13 mouse cellular contexts compared by ENCODE assay signal in the genomic region with DNA sequence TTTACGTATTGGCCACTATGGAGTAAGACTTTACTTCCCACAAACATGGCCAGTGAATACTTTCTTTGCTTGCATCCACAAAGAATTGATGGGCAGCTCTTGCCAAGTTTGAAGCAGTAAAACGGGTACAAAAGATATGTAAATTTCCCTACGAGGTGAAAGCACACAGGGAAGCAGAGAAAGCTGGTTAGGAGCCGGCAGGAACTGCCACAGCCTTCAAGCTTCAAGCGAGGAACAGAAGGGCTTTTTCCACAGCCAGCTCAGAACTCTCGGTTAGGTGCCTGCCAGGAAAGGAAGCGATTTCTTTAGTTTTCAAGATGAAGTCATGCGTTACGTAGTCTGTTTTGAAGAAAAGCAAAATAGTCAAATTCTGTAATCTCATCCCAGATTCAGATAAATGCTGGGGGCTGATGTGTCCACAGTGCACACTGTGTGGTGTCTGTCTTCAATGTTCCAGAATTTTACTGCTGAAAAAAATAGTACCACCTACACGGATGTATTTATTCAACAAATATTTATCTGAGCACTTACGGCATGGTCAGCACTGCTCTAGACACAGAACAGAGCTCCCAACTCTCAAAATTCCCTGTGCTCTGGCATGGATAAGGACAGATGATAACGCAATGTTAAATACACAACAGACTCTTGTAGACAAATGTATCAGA. TPM values are rescaled to one million over a fixed set of nuclear protein-coding genes. Genes with fewer than 3 reads are reported as not detected.
DNase-seq lines count a peak whose midpoint lies in the region; ATAC-seq and TF ChIP-seq lines count a peak whose summit lies in the region.
"Had no signal": no experiment of that assay in that cellular context is flagged by ENCODE, and none has a peak within 500 bp of the region (broad histone marks: within the 10 kb centered on the region; RNA-seq: fewer than 3 reads in every experiment).

No protein-coding gene starts in this region.

- TF ChIP-seq CTCF in kidney, adult 2 months (conservative IDR thresholded peaks at IDR 0.05; ENCODE audit: insufficient read depth, insufficient read length, low read depth, low read length), result no peak

- no peaks in the 10 kb centered on the region for H3K9me3 ChIP-seq in heart, embryonic 11.5 days (replicated peaks; ENCODE audit: control insufficient read depth, low read length)
- no peaks in the 10 kb centered on the region for H3K9me3 ChIP-seq in midbrain, embryonic 13.5 days
- H3K9me3 ChIP-seq: embryonic facial prominence, embryonic 12.5 days; lung, embryonic 15.5 days had no signal

- 0 out of 2 replicates have a peak, but pooled peaks have one; percentile 6 for ATAC-seq in heart, embryonic 11.5 days (replicated peaks; ENCODE audit: insufficient number of reproducible peaks, low FRiP score, low TSS enrichment)
- no peak for ATAC-seq in midbrain, embryonic 13.5 days

- no peak overlapping the region for H3K27ac ChIP-seq in kidney, adult 2 months (ENCODE audit: insufficient read depth, low read depth, low read length)
- H3K27ac ChIP-seq in heart, embryonic 11.5 days (ENCODE audit: low read depth, low read length), result peak overlapping the region; percentile 41; the same call in 1 of the 2 replicates
- H3K27ac ChIP-seq in midbrain, embryonic 13.5 days, result peak overlapping the region; percentile 19; the same call in 1 of the 2 replicates
- H3K27ac ChIP-seq: embryonic facial prominence, embryonic 12.5 days; lung, embryonic 15.5 days had no signal

- H3K4me2 ChIP-seq in heart, embryonic 11.5 days, result no peak overlapping the region
- no peak overlapping the region for H3K4me2 ChIP-seq in midbrain, embryonic 13.5 days (replicated peaks)
- H3K4me2 ChIP-seq: embryonic facial prominence, embryonic 12.5 days; lung, embryonic 15.5 days had no signal

- H3K4me1 ChIP-seq in kidney, adult 2 months (ENCODE audit: control insufficient read depth, insufficient read depth, low read length), result no peaks in the 10 kb centered on the region
- H3K4me1 ChIP-seq in heart, embryonic 11.5 days (ENCODE audit: control insufficient read depth, insufficient read depth, low read length), result no peaks in the 10 kb centered on the region
- H3K4me1 ChIP-seq in midbrain, embryonic 13.5 days (replicated peaks), result peaks cover 21% of the 10 kb centered on the region; the same call in 1 of the 2 replicates

- WGBS in kidney, adult 2 months, result 40% methylated on average over 12 of the region's 12 CpGs
- WGBS in heart, embryonic 11.5 days (ENCODE audit: insufficient replicate concordance), result 47% methylated on average over 12 of the region's 12 CpGs
- WGBS in midbrain, embryonic 13.5 days, result 33% methylated on average over 12 of the region's 12 CpGs

- H3K36me3 ChIP-seq in kidney, adult 2 months (ENCODE audit: control insufficient read depth, insufficient read depth, low read length), result no peaks in the 10 kb centered on the region
- H3K36me3 ChIP-seq in heart, embryonic 11.5 days (ENCODE audit: control insufficient read depth, insufficient read depth, low read length), result no peaks in the 10 kb centered on the region
- H3K36me3 ChIP-seq in midbrain, embryonic 13.5 days, result no peaks in the 10 kb centered on the region
- H3K36me3 ChIP-seq: embryonic facial prominence, embryonic 12.5 days; lung, embryonic 15.5 days had no signal

- no peaks in the 10 kb centered on the region for H3K27me3 ChIP-seq in kidney, adult 2 months (replicated peaks; ENCODE audit: control insufficient read depth, insufficient read depth, low read length)
- H3K27me3 ChIP-seq in heart, embryonic 11.5 days (ENCODE audit: control insufficient read depth, insufficient read depth, low read length), result peaks cover 20% of the 10 kb centered on the region
- H3K27me3 ChIP-seq in midbrain, embryonic 13.5 days, result peaks cover 7% of the 10 kb centered on the region; the same call in 1 of the 2 replicates
- H3K27me3 ChIP-seq: CH12.LX had no signal

- DNase-seq in kidney, adult 2 months, result peak; percentile 1
- no peak for DNase-seq in kidney, adult 9 months
- DNase-seq in brain, adult 2 months (ENCODE audit: low read depth, low spot score), result peak; percentile 80
- DNase-seq in thymus, postnatal 36 days, result no peak
- DNase-seq in cerebellum, postnatal 36 days, result no peak
- no peak for DNase-seq in lung, postnatal 4 days
- DNase-seq: kidney, adult 18-20 months had no signal

- no peak for TF ChIP-seq POLR2A in kidney, adult 2 months (IDR thresholded peaks at IDR 0.05; ENCODE audit: low read depth, low read length)

- H3K4me3 ChIP-seq in kidney, adult 2 months (ENCODE audit: insufficient read depth, low read depth, low read length), result no peak overlapping the region
- no peak overlapping the region for H3K4me3 ChIP-seq in heart, embryonic 11.5 days (ENCODE audit: low read depth, low read length)
- H3K4me3 ChIP-seq in midbrain, embryonic 13.5 days (replicated peaks), result no peak overlapping the region
- H3K4me3 ChIP-seq: embryonic facial prominence, embryonic 12.5 days; lung, embryonic 15.5 days had no signal

- H3K9ac ChIP-seq in heart, embryonic 11.5 days (ENCODE audit: low read depth, low read length), result no peak overlapping the region
- H3K9ac ChIP-seq in midbrain, embryonic 13.5 days (replicated peaks), result no peak overlapping the region
- H3K9ac ChIP-seq: embryonic facial prominence, embryonic 12.5 days; lung, embryonic 15.5 days had no signal

RNA-seq across cellular contexts. Expression of a gene that starts 54.5 kb away (rescaled TPM):
- polyA plus RNA-seq in kidney, adult 2 months (2012; rRNA removed), result not detected in 2 replicates
- polyA plus RNA-seq in heart, embryonic 11.5 days (2014; fragmentation: Nextera tagmentation; extraction: Ambion mirVana), result not detected in 2 replicates
- not detected in 2 replicates for polyA plus RNA-seq in midbrain, embryonic 13.5 days (2015; fragmentation: Nextera tagmentation; extraction: Ambion mirVana)
- polyA plus RNA-seq: embryonic facial prominence, embryonic 12.5 days; limb, embryonic 11.5 days; lung, embryonic 15.5 days had no signal

Comparison
In these comparisons a context has a peak if more than half of its experiments do, and no peak if none do; other contexts are left out.
1. DNase-seq: peak in kidney, adult 2 months (single experiment) and brain, adult 2 months (single experiment); none in kidney, adult 9 months (single experiment), thymus, postnatal 36 days (0 of 2), cerebellum, postnatal 36 days (0 of 2) and lung, postnatal 4 days (0 of 2).